Mouse (Mus musculus): Measurements from ENCODE around the gene Ppfibp2. TPM values are rescaled to one million over a fixed set of nuclear protein-coding genes. Genes with fewer than 3 reads are reported as not detected.

The Ppfibp2 gene
- polyA plus RNA-seq, 1 experiment from 2014 or later = 8.7 TPM

- WGBS = 94% methylated on average over 6 of the region's 6 CpGs
- Histone ChIP-seq H3K27ac (no peak overlapping the region), H3K4me3 (no peak overlapping the region), H3K4me1 (peaks cover 13% of the 10 kb centered on the region), H3K27me3 (ENCODE audit: poor library complexity, severe bottlenecking) (no peaks in the 10 kb centered on the region), H3K9me3 (no peaks in the 10 kb centered on the region), H3K36me3 (replicated peaks) (no peaks in the 10 kb centered on the region)
- no peak for DNase-seq (ENCODE audit: extremely low spot score, low spot score)
These were observed 61.4 kb downstream of the Ppfibp2 start for GRCm38 (mm10) chr7:107656451-107656850.

DNA sequence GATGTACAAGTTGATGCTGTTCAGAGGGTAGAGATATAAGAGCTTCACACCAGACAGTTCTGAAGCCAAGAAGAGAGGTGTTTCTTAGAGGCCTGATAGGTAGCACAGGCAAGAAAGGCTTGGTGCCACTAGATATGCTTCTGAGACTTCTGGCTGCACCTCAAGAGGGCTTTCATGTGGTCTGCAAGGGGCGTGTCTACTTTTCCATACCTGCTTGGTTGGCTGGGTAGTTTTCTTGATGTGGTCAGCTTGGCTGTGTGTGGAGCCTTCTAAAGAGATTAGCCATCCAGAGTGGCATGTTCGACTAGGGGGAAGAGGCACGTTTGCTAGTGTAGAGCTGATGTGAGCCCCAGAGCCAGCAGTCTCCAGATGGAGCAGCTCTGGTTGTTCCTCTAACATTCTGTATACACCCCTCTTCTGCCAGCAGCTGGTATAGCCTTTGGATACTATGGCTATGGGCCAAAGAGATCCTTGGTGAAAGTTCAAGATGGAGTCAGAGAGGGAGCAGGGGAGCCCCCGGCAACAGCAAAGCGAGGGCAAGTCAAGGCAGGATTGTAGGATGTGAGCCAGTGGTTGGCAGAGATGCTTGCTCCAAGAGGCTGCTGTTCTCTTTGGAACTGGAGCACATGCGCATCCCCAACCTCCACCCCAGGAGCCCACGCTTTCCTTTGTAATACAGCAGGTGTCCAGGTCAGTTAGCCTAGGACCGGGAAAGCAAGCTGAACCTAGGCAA, 64.3 kb downstream of the Ppfibp2 start:
- 84% methylated on average over 8 of the region's 8 CpGs for WGBS
- no peak for DNase-seq (ENCODE audit: extremely low spot score, low spot score)
- H3K36me3 ChIP-seq (replicated peaks) = no peaks in the 10 kb centered on the region
- no peaks in the 10 kb centered on the region for H3K9me3 ChIP-seq
- H3K27me3 ChIP-seq (ENCODE audit: poor library complexity, severe bottlenecking) = peaks cover 6% of the 10 kb centered on the region
- peaks cover 42% of the 10 kb centered on the region for H3K4me1 ChIP-seq
- H3K4me3 ChIP-seq = no peak overlapping the region
- no peak overlapping the region for H3K27ac ChIP-seq

- Histone ChIP-seq H3K9me3 (no peaks in the 10 kb centered on the region), H3K27me3 (ENCODE audit: poor library complexity, severe bottlenecking) (peaks cover 16% of the 10 kb centered on the region), H3K27ac (peak overlapping the region; percentile 71), H3K4me1 (peaks cover 62% of the 10 kb centered on the region), H3K36me3 (replicated peaks) (no peaks in the 10 kb centered on the region), H3K4me3 (no peak overlapping the region)
- DNase-seq (ENCODE audit: extremely low spot score, low spot score) = peak; percentile 76
- 11% methylated on average over 8 of the region's 8 CpGs for WGBS
These were observed 66.3 kb downstream of the Ppfibp2 start for GRCm38 (mm10) chr7:107661189-107661842.

DNA sequence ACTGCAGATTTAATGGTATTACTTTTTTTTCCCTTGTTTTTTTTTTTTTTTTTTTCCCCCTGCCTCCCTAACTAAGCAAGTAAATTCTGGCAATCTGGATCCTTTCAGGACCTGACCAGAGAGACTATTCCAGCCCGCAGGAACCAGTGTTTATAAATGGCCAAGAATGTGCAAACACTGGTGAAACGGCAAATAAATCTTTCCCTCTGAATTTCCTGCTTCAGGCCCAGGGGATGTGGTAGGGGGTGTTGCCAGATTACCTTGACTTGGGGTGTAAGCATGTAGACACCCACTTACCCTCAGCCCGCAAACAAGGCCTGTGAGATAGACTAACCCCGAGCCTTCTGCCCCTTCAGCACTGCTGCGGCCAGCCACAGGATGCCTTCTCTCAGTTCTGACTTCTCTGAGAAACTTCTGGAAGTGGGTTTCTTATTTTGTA, 66.9 kb downstream of the Ppfibp2 start:
- Histone ChIP-seq H3K4me1 (peaks cover 67% of the 10 kb centered on the region), H3K9me3 (no peaks in the 10 kb centered on the region), H3K27me3 (ENCODE audit: poor library complexity, severe bottlenecking) (peaks cover 22% of the 10 kb centered on the region), H3K27ac (peak overlapping the region; percentile 71), H3K36me3 (replicated peaks) (no peaks in the 10 kb centered on the region), H3K4me3 (no peak overlapping the region)
- DNase-seq (ENCODE audit: extremely low spot score, low spot score) = peak; percentile 24
- WGBS = 71% methylated on average over 5 of the region's 5 CpGs

DNA sequence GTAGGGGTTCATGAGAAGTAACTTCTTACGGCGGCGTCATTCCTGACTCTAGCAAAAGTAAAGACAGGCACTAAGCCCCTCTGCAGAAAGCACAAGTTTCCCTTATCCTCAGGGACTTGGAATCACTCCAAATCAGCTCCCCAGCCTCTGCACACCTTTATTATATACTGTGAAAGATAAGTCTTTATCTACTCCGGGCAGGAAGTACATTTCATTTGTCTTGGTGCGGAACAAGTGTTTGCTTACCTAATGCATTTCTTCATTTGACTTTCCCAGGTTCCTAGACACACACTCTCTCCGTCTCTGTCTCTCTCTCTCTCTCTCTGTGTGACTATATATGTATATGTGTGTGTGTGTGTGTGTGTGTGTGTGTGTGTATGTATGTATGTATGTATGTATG, 68.6 kb downstream of the Ppfibp2 start:
- WGBS = 89% methylated on average over 6 of the region's 6 CpGs
- Histone ChIP-seq H3K27ac (peak overlapping the region; percentile 88; the same call in 1 of the 2 replicates), H3K27me3 (ENCODE audit: poor library complexity, severe bottlenecking) (peaks cover 38% of the 10 kb centered on the region), H3K4me3 (no peak overlapping the region), H3K4me1 (peaks cover 71% of the 10 kb centered on the region), H3K9me3 (no peaks in the 10 kb centered on the region), H3K36me3 (replicated peaks) (no peaks in the 10 kb centered on the region)
- no peak for DNase-seq (ENCODE audit: extremely low spot score, low spot score)

DNA sequence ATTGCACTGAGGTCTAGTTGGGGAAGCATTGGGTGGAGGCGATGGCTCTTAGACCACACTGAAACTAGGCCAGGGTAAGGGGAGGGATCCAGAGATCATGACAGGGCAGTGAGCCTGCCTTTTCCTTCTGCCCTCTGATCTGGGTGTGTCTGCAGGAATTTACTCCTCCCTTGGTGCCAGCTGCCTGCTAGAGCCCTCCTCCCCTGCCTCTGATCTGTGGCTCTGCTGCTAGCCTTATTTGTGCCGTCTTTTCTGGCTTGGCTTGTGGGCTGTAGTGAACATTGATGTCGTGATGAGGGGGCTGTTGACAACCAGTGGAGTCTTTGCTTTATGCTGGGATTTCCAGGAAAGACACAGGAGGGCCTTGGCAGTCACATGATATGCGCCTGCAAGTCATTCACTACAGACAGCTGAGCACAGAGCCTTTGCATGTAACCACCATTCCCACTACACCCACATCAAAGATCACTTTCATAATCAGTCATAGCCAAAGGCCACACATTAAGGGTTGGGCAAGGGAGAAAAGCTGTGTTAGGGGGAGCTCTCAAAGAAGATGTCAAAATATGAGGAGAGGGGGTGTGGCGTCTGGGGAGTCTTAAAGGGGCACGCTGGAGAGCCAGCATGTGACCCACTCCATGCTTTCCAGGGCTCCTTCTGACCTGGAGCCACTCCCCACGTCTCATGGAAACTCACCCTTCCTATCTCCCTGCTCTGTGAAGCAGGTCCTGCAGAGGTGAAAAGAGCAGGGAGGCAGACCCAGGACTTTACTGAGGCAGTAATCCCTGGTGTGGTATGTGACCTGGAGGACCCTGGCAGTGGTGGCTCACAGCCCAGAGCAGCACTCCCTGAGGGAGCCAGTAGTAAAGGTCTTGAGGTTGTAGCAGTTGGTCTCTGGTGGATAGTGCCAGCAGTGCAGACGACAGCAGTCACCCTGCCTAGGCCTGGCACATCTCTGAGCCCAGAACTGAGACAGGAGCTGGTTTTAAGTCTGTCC, 69.4 kb downstream of the Ppfibp2 start:
- DNase-seq (ENCODE audit: extremely low spot score, low spot score) = no peak
- Histone ChIP-seq H3K4me3 (no peak overlapping the region), H3K9me3 (no peaks in the 10 kb centered on the region), H3K27me3 (ENCODE audit: poor library complexity, severe bottlenecking) (peaks cover 42% of the 10 kb centered on the region), H3K4me1 (peaks cover 71% of the 10 kb centered on the region), H3K27ac (peak overlapping the region; percentile 88), H3K36me3 (replicated peaks) (no peaks in the 10 kb centered on the region)
- 52% methylated on average over 8 of the region's 8 CpGs for WGBS

GRCm38 (mm10) chr7:107665221-107665585, 70.2 kb downstream of the Ppfibp2 start:
- Histone ChIP-seq H3K4me1 (peaks cover 70% of the 10 kb centered on the region), H3K4me3 (peak overlapping the region; percentile 46), H3K9me3 (no peaks in the 10 kb centered on the region), H3K27ac (peak overlapping the region; percentile 88), H3K36me3 (replicated peaks) (no peaks in the 10 kb centered on the region), H3K27me3 (ENCODE audit: poor library complexity, severe bottlenecking) (peaks cover 42% of the 10 kb centered on the region)
- DNase-seq (ENCODE audit: extremely low spot score, low spot score) = peak; percentile 23
- 41% methylated on average over 4 of the region's 4 CpGs for WGBS

DNA sequence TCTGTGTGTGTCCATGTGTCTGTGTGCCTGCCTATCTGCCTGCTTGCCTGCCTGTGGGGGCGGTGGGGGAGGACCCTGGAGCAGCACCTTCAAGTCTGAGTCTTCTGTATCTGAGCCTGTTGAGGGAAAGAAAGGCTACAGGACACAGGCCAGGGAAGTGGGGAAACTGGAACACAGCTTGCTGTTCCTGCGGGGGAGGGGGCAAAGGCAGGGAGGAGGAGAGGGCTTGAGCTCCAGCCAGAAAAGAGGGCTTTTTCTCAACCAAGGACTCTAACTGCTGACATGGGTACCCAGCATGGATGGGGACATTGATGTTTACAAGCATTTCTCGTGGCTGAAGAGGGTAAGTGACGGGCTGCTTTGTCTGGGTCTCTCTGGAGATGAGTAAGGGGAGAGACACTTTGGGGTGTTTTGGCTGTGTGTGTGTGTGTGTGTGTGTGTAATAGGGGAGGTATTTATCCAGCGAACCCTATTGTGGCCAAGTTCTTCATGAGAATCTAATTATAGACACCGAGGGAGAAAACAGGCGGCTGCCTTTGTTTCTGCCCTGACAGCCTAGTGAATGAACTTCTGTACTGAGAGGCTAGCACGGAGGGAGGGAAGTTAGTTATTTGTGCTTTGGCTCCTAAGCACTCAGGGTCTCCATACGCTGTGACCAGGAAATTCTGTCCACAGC, 70.7 kb downstream of the Ppfibp2 start:
- peak overlapping the region; percentile 46 for H3K4me3 ChIP-seq
- 0 out of 2 replicates have a peak, but pooled peaks cover 2% of the 10 kb centered on the region for H3K36me3 ChIP-seq (replicated peaks)
- H3K9me3 ChIP-seq = no peaks in the 10 kb centered on the region
- DNase-seq (ENCODE audit: extremely low spot score, low spot score) = peak; percentile 32
- WGBS = 13% methylated on average over 9 of the region's 9 CpGs
- H3K4me1 ChIP-seq = peaks cover 65% of the 10 kb centered on the region
- H3K27me3 ChIP-seq (ENCODE audit: poor library complexity, severe bottlenecking) = peaks cover 42% of the 10 kb centered on the region
- peak overlapping the region; percentile 88 for H3K27ac ChIP-seq

DNA sequence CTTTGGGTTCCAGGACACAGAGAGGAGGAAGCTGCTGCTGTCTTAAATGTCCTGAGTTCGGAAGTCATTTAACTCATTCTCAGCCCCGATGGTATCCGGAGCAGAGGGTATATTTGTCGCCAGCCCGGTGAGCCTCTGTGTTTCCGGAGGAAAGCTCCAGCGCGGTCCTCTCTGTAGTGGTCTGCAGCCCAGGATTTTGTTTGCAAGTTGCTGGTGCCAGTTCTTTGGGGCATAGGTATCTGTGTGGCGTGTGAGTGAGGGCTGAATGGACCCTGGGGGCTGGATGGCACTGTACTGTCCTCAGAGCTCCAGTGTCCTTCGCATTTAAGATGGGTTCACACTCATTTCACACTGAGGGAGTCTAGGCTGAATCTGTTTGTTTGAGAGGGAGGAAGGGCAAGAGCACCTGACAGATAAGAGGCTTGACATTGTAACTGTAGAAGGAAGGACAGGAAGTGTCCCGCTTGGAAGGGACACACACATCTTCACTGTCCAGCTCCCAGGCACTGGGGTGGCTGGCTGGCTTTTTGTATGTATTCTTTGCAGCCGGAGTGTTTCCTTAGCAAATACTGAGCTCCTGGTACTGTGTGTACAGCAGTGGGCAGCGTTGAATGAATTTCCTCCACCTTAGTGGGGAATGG, 71.4 kb downstream of the Ppfibp2 start:
- peaks cover 42% of the 10 kb centered on the region for H3K27me3 ChIP-seq (ENCODE audit: poor library complexity, severe bottlenecking)
- 54% methylated on average over 13 of the region's 13 CpGs for WGBS
- peaks cover 58% of the 10 kb centered on the region for H3K4me1 ChIP-seq
- DNase-seq (ENCODE audit: extremely low spot score, low spot score) = no peak
- no peaks in the 10 kb centered on the region for H3K9me3 ChIP-seq
- peak overlapping the region; percentile 46 for H3K4me3 ChIP-seq
- H3K36me3 ChIP-seq (replicated peaks) = 0 out of 2 replicates have a peak, but pooled peaks cover 2% of the 10 kb centered on the region
- peak overlapping the region; percentile 88 for H3K27ac ChIP-seq

DNA sequence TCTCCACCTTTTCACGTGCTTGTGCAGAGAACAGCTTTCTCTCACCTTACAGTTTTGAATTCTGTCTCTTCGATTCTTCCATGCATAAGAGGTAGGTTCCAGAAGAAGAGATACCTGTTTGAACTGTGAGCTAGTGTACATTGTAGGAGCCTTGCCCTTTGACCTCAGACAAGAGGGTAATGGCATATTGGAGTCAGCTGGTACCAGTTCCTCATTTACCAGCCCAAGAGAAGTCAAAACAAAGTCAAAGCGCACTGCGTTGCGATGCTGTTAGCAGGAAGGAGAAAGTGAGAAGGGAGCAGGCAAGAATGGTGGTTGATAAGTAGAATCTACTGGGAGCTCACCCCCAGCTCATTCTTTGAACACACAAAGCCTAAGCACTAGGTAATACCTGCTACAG, 73.5 kb downstream of the Ppfibp2 start:
- 88% methylated on average over 5 of the region's 5 CpGs for WGBS
- H3K27ac ChIP-seq = no peak overlapping the region

DNA sequence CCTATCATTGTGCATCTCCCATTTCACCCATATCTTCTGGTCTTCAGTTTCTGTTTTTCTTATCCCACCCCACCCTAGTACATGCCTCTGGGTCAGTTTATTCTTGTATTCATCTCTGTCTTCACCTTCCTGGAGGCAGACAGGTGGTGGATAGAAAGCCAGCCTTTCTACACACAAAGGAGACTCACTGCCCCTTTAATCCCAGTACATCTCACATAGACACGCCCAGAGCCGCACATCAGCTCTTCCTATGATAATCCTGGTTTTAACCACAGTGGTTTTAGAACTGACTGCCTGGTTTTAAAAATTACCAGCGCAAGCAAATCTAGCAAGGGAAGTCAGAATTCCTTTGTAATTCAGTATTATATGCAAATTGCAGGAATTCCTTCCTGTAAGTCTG, 80.2 kb downstream of the Ppfibp2 start:
- Histone ChIP-seq H3K36me3 (replicated peaks) (0 out of 2 replicates have a peak, but pooled peaks cover 2% of the 10 kb centered on the region), H3K4me3 (no peak overlapping the region), H3K9me3 (no peaks in the 10 kb centered on the region), H3K4me1 (peaks cover 13% of the 10 kb centered on the region), H3K27me3 (ENCODE audit: poor library complexity, severe bottlenecking) (peaks cover 3% of the 10 kb centered on the region), H3K27ac (no peak overlapping the region)
- 82% methylated on average over 3 of the region's 3 CpGs for WGBS
- no peak for DNase-seq (ENCODE audit: extremely low spot score, low spot score)

More for the DNA sequence above, 73.5 kb downstream of the Ppfibp2 start:
- peaks cover 42% of the 10 kb centered on the region for H3K27me3 ChIP-seq (ENCODE audit: poor library complexity, severe bottlenecking)
- H3K9me3 ChIP-seq = no peaks in the 10 kb centered on the region
- peaks cover 37% of the 10 kb centered on the region for H3K4me1 ChIP-seq
- H3K36me3 ChIP-seq (replicated peaks) = 0 out of 2 replicates have a peak, but pooled peaks cover 2% of the 10 kb centered on the region
- no peak for DNase-seq (ENCODE audit: extremely low spot score, low spot score)
- H3K4me3 ChIP-seq = no peak overlapping the region
